Comparison of ENCODE assay signal across 22 mouse cellular contexts in genomic region chr3:54377647-54378046, GRCm38 (mm10). TPM values are rescaled to one million over a fixed set of nuclear protein-coding genes. Genes with fewer than 3 reads are reported as not detected.
DNase-seq lines count a peak whose midpoint lies in the region; ATAC-seq lines count a peak whose summit lies in the region.
"Had no signal": no experiment of that assay in that cellular context is flagged by ENCODE, and none has a peak within 500 bp of the region (broad histone marks: within the 10 kb centered on the region; RNA-seq: fewer than 3 reads in every experiment).

No protein-coding gene starts in this region.

- no peak overlapping the region for H3K4me2 ChIP-seq in forebrain, embryonic 12.5 days
- H3K4me2 ChIP-seq in forebrain, embryonic 13.5 days, result no peak overlapping the region
- H3K4me2 ChIP-seq in midbrain, embryonic 11.5 days, result no peak overlapping the region
- H3K4me2 ChIP-seq in midbrain, embryonic 16.5 days (ENCODE audit: low read length), result no peak overlapping the region
- H3K4me2 ChIP-seq in neural tube, embryonic 14.5 days (ENCODE audit: low read depth, low read length), result no peak overlapping the region
- H3K4me2 ChIP-seq: liver, embryonic 15.5 days; lung, embryonic 15.5 days; stomach, embryonic 15.5 days had no signal

- H3K9ac ChIP-seq in forebrain, embryonic 12.5 days, result no peak overlapping the region
- H3K9ac ChIP-seq in forebrain, embryonic 13.5 days, result no peak overlapping the region
- H3K9ac ChIP-seq in midbrain, embryonic 11.5 days (ENCODE audit: low read length), result no peak overlapping the region
- no peak overlapping the region for H3K9ac ChIP-seq in midbrain, embryonic 16.5 days (ENCODE audit: low read depth, low read length)
- H3K9ac ChIP-seq in neural tube, embryonic 14.5 days (replicated peaks; ENCODE audit: low read depth, low read length), result no peak overlapping the region
- H3K9ac ChIP-seq: liver, embryonic 15.5 days; lung, embryonic 15.5 days; stomach, embryonic 15.5 days had no signal

- H3K27me3 ChIP-seq in forebrain, embryonic 12.5 days, result no peaks in the 10 kb centered on the region
- no peaks in the 10 kb centered on the region for H3K27me3 ChIP-seq in forebrain, embryonic 13.5 days
- no peaks in the 10 kb centered on the region for H3K27me3 ChIP-seq in midbrain, embryonic 11.5 days (ENCODE audit: control insufficient read depth, insufficient read depth, low read length)
- H3K27me3 ChIP-seq in midbrain, embryonic 16.5 days (ENCODE audit: control insufficient read depth, insufficient read depth, low read depth, low read length), result no peaks in the 10 kb centered on the region
- H3K27me3 ChIP-seq in neural tube, embryonic 14.5 days (ENCODE audit: control insufficient read depth, insufficient read depth, low read length), result no peaks in the 10 kb centered on the region
- H3K27me3 ChIP-seq: liver, embryonic 15.5 days; lung, embryonic 15.5 days; stomach, embryonic 15.5 days had no signal

- peaks cover 5% of the 10 kb centered on the region; the same call in 1 of the 2 replicates for H3K4me1 ChIP-seq in forebrain, embryonic 12.5 days
- H3K4me1 ChIP-seq in forebrain, embryonic 13.5 days, result peaks cover 4% of the 10 kb centered on the region; the same call in 1 of the 2 replicates
- no peaks in the 10 kb centered on the region for H3K4me1 ChIP-seq in midbrain, embryonic 11.5 days (ENCODE audit: control insufficient read depth, insufficient read depth, low read length)
- H3K4me1 ChIP-seq in midbrain, embryonic 16.5 days (ENCODE audit: control insufficient read depth, insufficient read depth, low read length), result no peaks in the 10 kb centered on the region
- no peaks in the 10 kb centered on the region for H3K4me1 ChIP-seq in neural tube, embryonic 14.5 days (ENCODE audit: control insufficient read depth, insufficient read depth, low read length)
- H3K4me1 ChIP-seq: heart, embryonic 10.5 days; liver, embryonic 15.5 days; lung, embryonic 15.5 days; stomach, embryonic 15.5 days had no signal

- no peak overlapping the region for H3K27ac ChIP-seq in forebrain, embryonic 12.5 days
- no peak overlapping the region for H3K27ac ChIP-seq in forebrain, embryonic 13.5 days
- no peak overlapping the region for H3K27ac ChIP-seq in midbrain, embryonic 11.5 days (ENCODE audit: low read depth, low read length)
- no peak overlapping the region for H3K27ac ChIP-seq in midbrain, embryonic 16.5 days (ENCODE audit: low read length)
- no peak overlapping the region for H3K27ac ChIP-seq in neural tube, embryonic 14.5 days (ENCODE audit: low read depth, low read length)
- H3K27ac ChIP-seq: forebrain, embryonic 10.5 days; gastrocnemius, adult 2 months; heart, embryonic 10.5 days; liver, embryonic 15.5 days; lung, embryonic 15.5 days; macrophage; stomach, embryonic 15.5 days had no signal

- H3K36me3 ChIP-seq in forebrain, embryonic 12.5 days (replicated peaks), result no peaks in the 10 kb centered on the region
- H3K36me3 ChIP-seq in forebrain, embryonic 13.5 days (ENCODE audit: poor library complexity, severe bottlenecking), result no peaks in the 10 kb centered on the region
- H3K36me3 ChIP-seq in midbrain, embryonic 11.5 days (ENCODE audit: control insufficient read depth, insufficient read depth, low read length), result no peaks in the 10 kb centered on the region
- H3K36me3 ChIP-seq in midbrain, embryonic 16.5 days (ENCODE audit: control insufficient read depth, insufficient read depth, low read length), result no peaks in the 10 kb centered on the region
- H3K36me3 ChIP-seq in neural tube, embryonic 14.5 days (ENCODE audit: control insufficient read depth, insufficient read depth, low read length), result no peaks in the 10 kb centered on the region
- H3K36me3 ChIP-seq: forebrain, embryonic 10.5 days; heart, embryonic 10.5 days; liver, embryonic 15.5 days; stomach, embryonic 15.5 days had no signal

- no peak for DNase-seq in midbrain, embryonic 11.5 days (ENCODE audit: low spot score, missing footprints)
- peak; percentile 9 for DNase-seq in ZHBTc4 (ENCODE audit: low read depth, low spot score)
- no peak for DNase-seq in urinary bladder, postnatal 25 days (ENCODE audit: low spot score)
- DNase-seq: adrenal gland, postnatal 36 days; cerebellum, adult 11 months; cerebellum, adult 9-11 months; gastrocnemius, adult 2 months; heart, postnatal 4 days; kidney, postnatal 4 days; layer of hippocampus, adult 9-11 months; thymus, postnatal 25 days had no signal

- no peaks in the 10 kb centered on the region for H3K9me3 ChIP-seq in forebrain, embryonic 12.5 days
- H3K9me3 ChIP-seq in forebrain, embryonic 13.5 days (replicated peaks), result no peaks in the 10 kb centered on the region
- H3K9me3 ChIP-seq in midbrain, embryonic 11.5 days (ENCODE audit: control insufficient read depth, low read length), result no peaks in the 10 kb centered on the region
- H3K9me3 ChIP-seq in midbrain, embryonic 16.5 days (replicated peaks; ENCODE audit: control insufficient read depth, low read length, poor library complexity, severe bottlenecking), result no peaks in the 10 kb centered on the region
- H3K9me3 ChIP-seq in neural tube, embryonic 14.5 days (ENCODE audit: control insufficient read depth, low read length), result no peaks in the 10 kb centered on the region
- H3K9me3 ChIP-seq: forebrain, embryonic 10.5 days; heart, embryonic 10.5 days; liver, embryonic 15.5 days; lung, embryonic 15.5 days; stomach, embryonic 15.5 days had no signal

- ATAC-seq in forebrain, embryonic 12.5 days (ENCODE audit: low FRiP score), result 0 out of 2 replicates have a peak, but pooled peaks have one; percentile 33
- no peak for ATAC-seq in forebrain, embryonic 13.5 days
- ATAC-seq in midbrain, embryonic 11.5 days (ENCODE audit: low FRiP score), result peak; percentile 86
- no peak for ATAC-seq in midbrain, embryonic 16.5 days
- ATAC-seq in neural tube, embryonic 14.5 days (ENCODE audit: low read depth), result peak; percentile 87
- ATAC-seq: intestine, postnatal 0 days had no signal

- 6% methylated on average over 2 of the region's 2 CpGs for WGBS in forebrain, embryonic 12.5 days
- 2% methylated on average over 2 of the region's 2 CpGs for WGBS in forebrain, embryonic 13.5 days
- WGBS in midbrain, embryonic 11.5 days, result 9% methylated on average over 2 of the region's 2 CpGs
- 9% methylated on average over 2 of the region's 2 CpGs for WGBS in midbrain, embryonic 16.5 days
- WGBS in neural tube, embryonic 14.5 days, result 11% methylated on average over 2 of the region's 2 CpGs

- no peak overlapping the region for H3K4me3 ChIP-seq in forebrain, embryonic 12.5 days (replicated peaks)
- H3K4me3 ChIP-seq in forebrain, embryonic 13.5 days, result no peak overlapping the region
- no peak overlapping the region for H3K4me3 ChIP-seq in midbrain, embryonic 11.5 days (ENCODE audit: low read depth, low read length)
- no peak overlapping the region for H3K4me3 ChIP-seq in midbrain, embryonic 16.5 days (ENCODE audit: low read depth, low read length)
- H3K4me3 ChIP-seq in neural tube, embryonic 14.5 days (ENCODE audit: low read depth, low read length), result no peak overlapping the region
- H3K4me3 ChIP-seq: forebrain, embryonic 10.5 days; gastrocnemius, adult 2 months; heart, embryonic 10.5 days; liver, embryonic 15.5 days; lung, embryonic 15.5 days; stomach, embryonic 15.5 days had no signal

RNA-seq across cellular contexts. Expression of gene Postn, which starts 16.7 kb away (rescaled TPM):
- polyA plus RNA-seq in forebrain, embryonic 12.5 days (2016; fragmentation: Nextera tagmentation; extraction: Ambion mirVana), result 15.0 and 15.1 TPM in 2 replicates
- 6.8 and 8.6 TPM in 2 replicates for polyA plus RNA-seq in forebrain, embryonic 13.5 days (2015; fragmentation: Nextera tagmentation; extraction: Ambion mirVana)
- polyA plus RNA-seq in midbrain, embryonic 11.5 days (2014; fragmentation: Nextera tagmentation; extraction: Ambion mirVana), result 17.4 and 22.6 TPM in 2 replicates
- 11.3 and 12.1 TPM in 2 replicates for polyA plus RNA-seq in midbrain, embryonic 16.5 days (2015; fragmentation: Nextera tagmentation; extraction: Ambion mirVana)
- polyA plus RNA-seq in neural tube, embryonic 14.5 days (2014; fragmentation: Nextera tagmentation; extraction: Ambion mirVana), result 5.2 and 78.5 TPM in 2 replicates

Comparison
In these comparisons a context has a peak if more than half of its experiments do, and no peak if none do; other contexts are left out.
1. ATAC-seq: peak in forebrain, embryonic 12.5 days (single experiment), midbrain, embryonic 11.5 days (single experiment) and neural tube, embryonic 14.5 days (single experiment); none in forebrain, embryonic 13.5 days (single experiment) and midbrain, embryonic 16.5 days (single experiment).